Mouse (Mus musculus): ENCODE results near the gene Myo10.

DNA sequence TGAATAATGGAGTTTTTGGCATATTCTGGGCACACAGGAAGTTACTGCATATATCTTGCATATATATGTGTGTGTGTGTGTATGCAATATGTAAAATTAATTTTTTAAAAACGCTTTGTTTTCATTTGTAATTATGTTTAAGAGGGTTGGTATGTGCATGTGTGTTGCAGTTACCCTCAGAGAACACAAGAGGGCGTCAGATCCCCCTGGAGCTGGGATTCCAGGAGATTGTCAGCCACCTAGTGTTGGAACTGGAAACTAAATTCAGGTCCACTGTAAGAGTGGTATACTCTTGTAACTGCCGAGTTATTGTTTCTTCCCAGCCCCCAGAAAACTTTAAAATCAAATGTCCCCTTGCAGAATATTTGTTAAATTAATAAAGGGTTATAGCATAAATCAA, 174.0 kb downstream of the Myo10 start:
- TF ChIP-seq GATA1 (IDR thresholded peaks at IDR 0.05; ENCODE audit: low read length) (no peak), TAL1 (IDR thresholded peaks at IDR 0.05; ENCODE audit: low read length) (no peak)
